Mouse (Mus musculus): ENCODE measurements at regions not wholly inside any gene's neighbourhood (a gene's known extent, or its start where the extent isn't known, plus 50 kb on each side); places are given as distances from the start of the nearest gene placed in this dataset.

DNA sequence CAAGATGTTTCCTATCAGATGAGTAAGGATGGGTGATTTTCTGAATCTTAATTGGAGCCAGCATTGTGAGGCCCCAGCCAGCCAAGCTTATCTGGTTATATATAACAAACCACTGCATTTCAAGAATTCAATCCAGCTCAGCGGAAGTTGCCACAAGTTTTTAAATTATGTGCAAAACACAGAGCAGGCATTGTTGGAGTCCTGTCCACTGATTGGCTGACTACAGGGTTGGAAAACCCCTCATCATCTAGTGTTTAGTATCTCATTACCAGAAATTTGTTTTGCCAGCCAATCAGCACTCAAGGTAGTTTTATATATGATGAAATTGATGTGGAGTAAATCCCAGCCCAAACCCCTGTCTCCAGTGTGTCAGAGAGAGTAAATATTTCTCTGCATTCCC lies 578.5 kb upstream of the Intu start:
- no peak for DNase-seq

DNA sequence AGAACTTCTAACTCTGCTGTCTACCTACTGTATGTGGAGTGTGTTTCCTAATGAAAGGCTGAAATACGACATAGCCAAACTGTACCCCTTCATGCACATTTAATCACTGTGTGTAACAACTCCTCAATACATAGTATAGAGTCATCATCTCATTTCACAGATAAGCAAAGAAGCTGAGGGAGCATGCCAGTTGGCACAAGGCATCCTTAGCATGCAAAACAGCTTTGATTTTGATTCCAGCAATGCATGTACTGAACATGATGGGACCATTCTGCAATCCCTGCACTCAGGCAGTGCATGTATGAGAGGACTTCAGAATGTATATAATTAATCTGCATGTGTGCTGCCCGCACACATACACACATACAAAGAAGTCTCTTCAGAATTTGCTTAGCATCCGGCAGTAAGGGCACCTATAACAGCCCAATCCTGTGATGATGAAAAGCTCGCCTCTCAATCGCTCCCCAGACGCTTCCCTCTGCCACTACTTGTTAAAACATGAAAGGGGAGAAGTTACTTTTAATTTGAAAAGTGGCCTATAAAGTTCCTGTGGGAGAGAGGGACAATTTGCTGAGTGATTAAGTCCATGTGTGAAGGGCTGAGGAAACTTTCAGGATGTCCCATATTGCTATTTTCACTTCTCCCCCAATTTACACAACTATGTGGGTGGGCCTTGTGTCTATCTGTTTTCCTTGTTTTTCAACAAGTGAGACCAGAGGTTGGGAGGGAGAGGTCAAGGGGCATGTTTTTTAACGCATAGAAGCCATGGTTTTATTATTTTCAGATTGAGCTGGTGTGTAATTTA lies 569.0 kb upstream of the Intu start:
- no peak for DNase-seq

DNA sequence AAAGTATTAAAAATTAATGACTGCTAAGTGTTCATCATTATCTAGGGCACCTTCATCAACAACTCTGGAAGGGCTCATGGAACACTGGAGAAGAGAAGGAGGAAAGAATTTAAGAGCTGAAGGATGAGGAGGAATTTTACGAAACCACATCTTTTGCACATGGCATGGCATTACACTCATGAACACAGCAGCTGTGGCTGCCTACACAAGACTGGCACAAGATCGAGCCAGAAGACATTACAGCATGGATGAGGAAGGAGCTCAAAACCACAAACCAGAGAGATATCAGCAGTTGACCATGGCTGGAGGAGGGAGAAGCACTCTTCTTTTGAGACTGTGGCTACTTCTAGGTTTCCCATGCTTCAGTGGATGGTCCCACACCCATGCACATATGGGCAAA lies 565.7 kb upstream of the Intu start:
- DNase-seq, result no peak

DNA sequence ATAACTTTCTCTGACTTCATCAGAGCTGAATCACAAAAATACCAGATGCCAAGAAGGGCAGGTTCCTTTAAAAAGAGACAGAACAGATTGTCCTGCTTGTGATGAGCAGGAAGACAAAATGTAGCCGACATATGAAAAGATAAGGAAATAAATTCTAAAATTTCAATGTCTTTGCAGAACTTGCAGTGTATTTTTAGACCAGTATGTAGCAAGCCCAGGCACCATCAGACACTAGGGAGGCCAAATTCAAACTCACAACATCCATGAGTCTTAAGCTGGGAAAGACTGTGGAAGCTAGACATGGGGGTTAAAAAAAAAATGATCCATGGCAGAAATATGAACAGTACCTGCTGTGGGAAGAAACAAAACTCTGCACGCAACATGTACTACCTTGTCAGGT lies 564.7 kb upstream of the Intu start:
- no peak for DNase-seq

DNA sequence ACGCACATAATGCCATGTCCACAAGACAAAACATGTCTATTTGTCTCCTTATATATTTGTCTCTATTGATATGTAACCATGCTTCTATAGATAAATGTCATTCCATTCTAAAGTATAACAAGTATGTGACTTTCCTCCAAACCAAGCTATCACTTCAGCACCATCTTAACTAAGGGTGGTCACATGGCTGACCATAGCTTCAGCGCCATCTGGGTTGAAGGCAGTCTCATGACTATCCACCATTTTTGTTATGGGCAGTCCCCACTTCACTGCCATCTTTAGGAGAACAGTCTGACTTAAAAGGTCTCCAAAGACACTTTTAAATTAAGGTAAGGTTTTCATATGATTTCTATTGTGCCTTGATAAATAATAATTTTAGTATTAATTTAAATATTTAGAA lies 554.1 kb upstream of the Intu start:
- no peak for DNase-seq

DNA sequence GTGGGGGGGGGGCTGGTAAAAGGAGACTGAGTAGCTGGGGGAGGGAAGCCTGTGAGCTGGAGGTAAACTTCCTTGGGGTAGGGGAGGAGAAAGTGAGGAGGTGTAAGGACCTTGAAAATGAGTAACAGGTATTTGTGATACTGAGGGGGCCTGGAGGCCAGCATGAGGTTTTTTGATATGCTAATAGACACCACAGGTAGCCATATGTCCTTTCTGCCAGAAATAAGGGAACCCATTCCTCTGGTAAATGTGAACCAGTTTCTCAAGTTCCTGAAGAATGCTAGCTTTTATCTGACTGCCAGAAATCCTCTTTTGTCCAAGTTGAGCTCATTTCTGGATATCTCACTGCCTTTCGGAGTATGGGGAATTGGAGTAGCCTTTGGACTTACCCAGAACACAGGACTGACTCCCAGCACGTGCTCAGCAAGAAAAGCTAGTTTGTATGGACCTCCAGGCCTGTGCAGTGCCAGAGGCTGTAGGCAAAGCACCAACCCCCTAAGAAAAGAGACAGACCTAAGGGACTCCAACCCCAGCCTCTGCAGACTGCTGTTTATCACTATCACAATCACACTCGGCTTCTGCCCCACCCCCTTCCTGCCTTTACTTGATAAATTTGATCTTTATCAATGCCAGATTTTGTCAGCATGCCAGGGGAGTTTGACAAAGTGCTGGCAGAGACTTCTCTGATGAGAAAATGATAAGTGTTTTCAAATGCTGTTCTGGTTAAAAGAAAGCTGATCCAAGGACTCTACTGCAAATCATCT lies 552.0 kb upstream of the Intu start:
- DNase-seq, result no peak

DNA sequence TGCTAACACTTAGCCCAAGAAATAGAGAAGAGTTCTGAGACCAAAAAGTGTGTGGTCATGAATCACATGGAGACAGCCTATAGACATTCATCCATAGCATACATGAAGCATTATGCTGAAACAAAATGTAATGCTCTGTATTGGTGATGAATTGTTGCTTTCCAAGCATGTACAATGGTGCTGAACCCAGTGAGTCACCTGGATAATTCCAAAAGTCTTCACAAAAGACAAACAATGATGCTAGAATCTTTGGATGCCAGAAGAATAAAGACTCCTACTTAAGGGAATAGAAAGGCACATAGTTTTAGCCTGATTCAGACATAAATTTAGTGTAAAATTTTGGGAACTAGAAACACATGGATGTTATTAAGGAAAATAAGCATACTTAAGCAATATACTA lies 548.4 kb upstream of the Intu start:
- no peak for DNase-seq

DNA sequence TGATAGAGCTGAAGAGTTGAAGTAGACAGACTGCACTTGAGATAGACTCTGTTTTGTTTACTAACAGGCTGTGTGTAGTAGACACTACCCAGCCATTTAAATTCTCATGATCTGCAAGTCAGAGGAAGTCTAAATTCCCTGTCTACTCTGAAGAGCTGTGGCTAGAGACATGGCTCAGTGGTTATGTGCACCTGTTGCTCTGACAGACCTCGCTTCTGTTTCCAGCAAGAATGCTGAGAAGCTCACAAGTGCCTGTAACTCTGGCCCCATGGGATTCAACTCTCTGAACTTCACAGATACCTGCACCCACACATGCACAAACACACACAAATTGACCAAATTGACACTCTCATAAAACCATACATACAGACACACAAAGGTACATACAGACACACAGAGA lies 543.4 kb upstream of the Intu start:
- DNase-seq, result no peak

DNA sequence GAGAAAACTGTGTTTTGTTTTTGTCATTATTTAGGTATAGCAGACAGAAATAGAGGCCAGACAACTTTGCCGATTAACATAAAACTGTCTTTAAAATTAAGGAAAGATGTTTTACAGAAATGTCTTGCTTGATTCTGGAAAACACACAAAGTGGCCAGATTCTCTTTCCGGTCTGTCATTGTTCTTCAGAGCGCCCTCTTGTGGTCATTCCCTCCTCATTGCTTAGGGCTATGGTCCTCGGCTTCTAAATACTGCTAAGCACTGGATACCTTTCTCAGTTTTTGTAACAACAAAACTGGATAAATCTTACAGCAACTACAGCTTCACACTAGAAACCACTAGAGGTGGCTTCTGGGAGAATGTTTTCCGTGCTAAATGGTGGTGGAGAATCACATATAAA lies 532.5 kb upstream of the Intu start:
- peak; percentile 14 for DNase-seq

DNA sequence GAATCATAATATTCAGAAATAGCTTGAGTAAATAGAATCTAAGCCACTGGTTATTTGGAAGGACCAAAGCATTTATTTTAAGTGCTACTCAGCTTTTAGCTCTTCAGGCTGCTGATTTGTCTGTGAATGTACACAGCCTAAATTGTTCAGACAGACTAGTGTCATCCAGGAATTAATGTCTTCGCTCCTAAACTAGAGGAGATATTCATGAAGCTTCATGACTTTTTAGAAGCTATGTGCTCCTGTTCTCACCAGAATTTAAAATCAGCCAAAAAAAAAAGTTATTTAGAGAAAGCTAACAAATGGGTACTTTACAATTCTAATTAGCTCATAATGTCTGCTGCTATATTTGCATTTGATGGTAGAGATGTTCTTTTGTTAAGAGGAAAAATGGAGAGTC lies 531.2 kb upstream of the Intu start:
- DNase-seq, result no peak

DNA sequence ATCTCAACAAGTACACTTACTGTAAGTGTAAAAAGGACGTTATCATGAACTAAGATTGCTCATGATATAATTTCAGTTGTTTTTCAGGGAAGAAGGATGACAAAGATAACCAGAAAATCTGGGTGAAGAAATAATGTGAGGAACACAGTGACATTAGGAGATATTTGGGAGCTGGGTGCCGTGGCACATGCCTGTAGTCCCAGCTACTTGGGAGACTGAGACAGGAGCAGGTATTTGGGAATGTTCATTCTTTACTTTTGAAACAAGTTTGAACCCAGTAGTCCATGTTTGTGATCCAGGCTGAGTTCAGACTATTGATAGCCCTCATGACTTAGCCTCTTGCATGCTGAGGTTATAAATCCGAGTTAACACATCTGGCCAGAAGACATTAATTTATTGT lies 528.2 kb upstream of the Intu start:
- no peak for DNase-seq

DNA sequence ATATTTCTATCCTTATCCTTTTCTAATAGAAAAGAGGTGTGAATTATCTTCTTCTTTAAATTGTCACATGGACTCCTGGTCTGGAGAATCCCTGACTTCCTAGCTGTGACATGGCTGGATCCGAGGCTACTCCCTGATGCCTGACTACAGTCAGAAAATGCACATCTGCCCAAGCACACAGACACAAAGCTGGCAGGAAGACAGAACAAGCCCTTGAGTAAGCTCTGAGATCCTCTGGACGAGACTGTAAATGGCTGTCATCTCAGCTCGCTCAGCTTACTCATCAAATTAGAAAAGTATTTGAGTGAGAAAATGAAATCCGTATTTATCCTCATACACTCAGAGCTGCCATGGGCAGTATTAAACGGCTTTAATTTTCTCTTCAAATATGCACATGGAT lies 521.0 kb upstream of the Intu start:
- DNase-seq, result no peak

DNA sequence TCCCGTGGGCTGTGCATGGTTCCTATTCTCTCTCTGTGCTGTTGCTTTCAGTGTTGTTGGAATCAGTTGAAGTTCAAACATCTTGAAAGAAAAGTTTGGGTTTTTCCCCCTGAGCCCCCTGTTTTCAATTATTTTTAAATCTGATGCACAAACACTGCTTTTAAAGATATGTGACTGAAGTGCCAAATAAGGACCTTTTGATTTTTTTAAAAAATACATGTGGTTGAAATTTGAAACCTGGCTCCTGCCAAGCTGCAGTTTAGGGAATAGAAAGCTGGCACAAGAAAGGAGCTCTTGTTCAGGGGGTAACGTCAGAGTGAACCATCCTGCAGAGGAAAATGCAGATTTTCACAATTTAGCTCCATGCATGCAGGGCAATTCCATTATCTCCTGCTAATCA lies 509.4 kb upstream of the Intu start:
- no peak for DNase-seq

DNA sequence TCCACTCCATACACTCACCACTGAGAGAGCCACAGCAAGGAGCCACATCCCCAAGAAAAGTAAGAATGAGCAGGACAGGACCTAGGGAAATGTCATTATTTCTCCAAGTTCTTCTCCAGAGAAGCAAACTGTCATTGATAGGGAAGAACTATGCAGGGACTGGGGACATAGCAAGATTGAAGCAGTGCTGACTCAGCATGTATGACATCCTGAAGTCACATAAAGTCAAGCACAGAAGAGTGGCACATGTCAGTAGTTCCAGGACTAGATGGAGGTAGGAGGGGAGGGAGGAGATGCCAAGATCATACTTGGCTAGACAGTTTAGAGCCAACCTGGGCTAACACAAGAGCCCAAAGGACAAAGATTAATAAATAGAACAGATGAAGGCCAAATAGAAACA lies 503.4 kb upstream of the Intu start:
- DNase-seq, result no peak

DNA sequence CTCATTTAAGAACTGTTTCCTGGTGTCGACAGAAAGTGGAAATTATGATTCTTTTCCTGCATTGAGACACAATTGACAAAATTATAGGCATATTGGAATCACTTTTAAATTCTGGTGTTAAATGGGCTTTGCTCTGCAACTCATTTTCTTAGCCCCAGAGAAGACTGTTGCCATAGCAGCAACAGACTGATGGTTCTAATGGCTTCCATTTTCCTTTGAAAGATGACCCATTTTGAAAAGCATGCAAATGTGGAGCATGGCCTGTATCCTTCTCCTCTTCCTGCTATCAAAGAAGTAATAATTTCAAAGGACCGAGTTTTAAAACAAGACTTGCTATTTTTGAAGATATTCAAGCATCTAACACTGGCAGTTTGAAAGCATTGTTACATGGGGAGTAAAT lies 494.9 kb upstream of the Intu start:
- no peak for DNase-seq

DNA sequence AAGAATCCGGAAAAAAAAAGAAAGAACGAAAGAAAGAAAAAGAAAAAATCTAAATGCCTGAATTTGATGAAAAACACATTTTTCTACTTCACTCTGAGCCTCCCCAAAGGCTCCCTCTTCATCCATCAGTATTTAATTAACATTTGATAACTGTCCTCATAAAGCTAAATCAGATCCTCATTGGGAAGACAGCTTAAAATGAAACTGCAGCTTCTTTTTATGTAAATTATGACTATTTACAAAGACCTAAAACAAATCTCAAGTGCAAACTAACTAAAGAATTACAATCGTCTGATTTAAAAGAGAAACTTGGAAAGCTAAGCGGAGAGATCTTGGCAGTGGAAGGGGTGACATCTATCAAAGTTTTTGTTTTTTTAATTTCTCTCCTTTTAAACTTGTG lies 481.4 kb upstream of the Intu start:
- no peak for DNase-seq

DNA sequence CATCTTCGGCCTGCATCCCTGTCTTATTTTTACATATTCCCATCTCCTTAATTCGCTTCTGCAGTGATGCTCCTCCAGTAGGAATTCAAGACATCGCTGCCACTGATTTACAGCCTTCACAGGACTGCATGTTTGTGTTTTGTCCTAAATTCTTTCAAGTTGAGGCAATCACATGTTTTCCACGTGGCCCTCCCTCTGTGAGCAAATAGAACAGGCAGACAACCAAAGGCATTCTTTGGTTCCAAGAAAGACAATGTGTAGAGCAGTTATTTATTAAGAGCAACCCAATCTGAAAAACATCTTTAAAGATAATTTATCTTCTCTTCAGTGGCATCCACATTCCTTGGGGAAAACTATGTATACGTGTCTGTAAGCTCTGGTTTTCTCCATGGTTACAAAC lies 472.8 kb upstream of the Intu start:
- DNase-seq, result no peak

DNA sequence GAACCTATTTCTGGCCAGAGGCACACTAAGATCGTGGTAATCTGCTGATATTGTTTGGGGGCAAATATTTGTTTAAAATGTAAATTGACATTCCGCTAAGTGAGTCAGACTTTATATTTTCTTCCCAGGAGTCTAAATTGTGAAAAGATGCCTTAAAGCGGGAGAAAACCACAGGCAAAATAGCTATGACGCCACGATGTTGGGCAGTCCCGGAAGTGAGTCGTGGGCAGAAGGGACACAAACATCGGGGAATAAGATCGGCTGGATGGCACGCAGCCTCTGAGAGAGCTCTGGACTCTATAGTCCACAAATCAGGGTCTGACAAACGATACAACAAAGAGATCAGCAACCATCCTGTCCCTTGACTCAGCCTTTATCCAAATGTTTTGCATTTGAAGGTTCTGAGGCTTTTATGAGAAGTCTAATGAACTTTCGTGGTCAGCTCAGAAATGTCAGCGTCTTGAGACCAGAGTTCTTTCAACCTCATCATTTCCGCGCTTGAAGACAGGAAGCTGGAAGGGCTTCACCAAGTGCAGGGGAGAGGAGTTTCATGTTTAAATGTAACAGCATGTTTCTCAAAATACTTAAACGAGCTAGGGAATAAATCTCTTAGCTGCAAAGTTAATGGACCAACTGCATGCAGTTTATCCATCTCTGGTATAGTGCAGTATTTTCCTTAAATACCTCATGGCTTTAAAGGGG lies 472.2 kb upstream of the Intu start:
- no peak for DNase-seq

DNA sequence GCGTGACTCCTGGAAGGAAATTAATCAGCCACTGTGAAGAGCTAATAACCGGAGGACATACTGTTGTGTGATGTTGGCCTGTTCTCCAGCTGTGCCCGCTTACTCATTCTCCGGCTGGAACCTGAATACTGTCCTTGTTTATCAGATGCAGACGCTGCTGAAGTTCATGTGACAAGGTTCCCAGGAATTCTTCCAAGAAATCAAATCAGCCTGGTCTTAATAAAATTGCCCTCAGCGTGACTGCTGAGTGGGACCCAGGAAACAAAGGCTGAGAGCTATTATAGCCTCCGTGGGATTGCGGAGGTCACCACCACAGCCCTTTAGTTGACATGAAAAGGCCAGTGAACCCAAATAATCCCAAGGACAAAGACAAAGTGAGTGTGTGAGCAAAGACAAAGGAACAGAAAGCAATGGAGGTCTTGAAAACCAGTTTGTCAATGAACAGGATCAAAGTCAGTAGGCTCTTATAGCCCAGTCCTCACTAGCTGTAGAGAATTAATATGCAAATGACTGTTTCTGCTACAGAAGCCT lies 460.9 kb upstream of the Intu start:
- DNase-seq, result no peak

DNA sequence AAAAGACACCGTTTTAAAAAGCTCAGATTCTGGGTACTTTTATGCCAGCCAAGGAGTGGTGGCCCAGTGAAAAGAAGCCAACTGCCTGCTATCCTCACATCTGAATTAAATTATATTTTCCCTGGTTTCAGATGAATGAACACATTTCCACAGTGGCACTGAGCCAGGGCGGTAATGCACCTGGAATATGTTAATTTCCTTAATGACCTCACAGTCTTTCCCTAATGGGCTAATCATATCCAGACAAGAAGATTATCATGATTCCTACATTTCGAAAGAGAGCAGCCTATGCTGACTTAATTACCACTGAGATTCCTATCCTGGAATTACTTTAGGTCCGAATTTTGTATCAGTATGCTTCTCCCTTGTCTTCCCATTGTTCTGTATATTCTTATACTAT lies 454.3 kb upstream of the Intu start:
- no peak for DNase-seq

DNA sequence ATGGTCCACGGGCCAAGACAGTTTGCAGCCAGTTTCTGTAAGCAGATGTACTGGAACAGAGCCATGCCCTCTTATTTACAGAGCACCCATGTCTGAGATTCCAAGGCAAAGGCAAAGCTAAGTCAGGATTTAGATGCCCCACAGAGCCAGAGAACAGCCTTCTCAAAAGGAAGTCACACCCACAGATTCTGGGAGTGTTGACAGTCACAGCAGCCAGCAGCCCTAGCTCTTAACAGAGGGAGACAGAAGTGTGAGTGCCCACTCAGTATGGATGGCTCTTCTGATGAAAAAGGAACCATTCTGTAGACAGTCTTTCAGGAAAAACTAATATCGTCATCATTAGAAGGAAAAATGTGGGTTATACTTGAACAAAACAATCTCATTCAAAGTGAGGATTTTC lies 446.0 kb upstream of the Intu start:
- DNase-seq, result no peak

DNA sequence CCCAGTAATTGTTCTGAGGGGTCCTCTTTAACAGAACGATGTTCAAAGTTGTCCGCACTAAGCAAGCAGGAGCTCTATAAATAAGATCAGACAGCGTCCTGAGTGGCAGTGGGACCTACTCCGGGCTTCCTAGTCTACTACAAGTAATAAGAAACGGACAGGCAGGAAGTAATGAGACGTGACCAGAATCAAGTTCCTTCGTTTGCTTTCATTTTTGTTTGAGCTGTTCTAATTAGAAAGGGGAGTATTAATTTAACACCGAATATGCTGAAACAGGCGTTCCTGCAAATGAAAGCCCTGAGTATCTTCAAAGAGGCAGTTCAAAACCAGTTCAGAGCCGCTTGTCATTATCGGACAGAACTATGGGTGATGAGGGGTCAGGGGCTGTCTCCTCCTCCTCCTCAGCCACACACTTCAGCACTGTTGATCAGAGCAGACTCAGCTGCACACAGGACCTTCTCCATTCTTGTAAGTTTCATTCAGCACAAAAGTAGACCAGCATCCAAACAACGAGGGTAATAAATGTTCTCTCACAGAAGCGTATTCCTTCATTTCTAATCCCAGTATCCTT lies 439.2 kb upstream of the Intu start:
- no peak for DNase-seq

DNA sequence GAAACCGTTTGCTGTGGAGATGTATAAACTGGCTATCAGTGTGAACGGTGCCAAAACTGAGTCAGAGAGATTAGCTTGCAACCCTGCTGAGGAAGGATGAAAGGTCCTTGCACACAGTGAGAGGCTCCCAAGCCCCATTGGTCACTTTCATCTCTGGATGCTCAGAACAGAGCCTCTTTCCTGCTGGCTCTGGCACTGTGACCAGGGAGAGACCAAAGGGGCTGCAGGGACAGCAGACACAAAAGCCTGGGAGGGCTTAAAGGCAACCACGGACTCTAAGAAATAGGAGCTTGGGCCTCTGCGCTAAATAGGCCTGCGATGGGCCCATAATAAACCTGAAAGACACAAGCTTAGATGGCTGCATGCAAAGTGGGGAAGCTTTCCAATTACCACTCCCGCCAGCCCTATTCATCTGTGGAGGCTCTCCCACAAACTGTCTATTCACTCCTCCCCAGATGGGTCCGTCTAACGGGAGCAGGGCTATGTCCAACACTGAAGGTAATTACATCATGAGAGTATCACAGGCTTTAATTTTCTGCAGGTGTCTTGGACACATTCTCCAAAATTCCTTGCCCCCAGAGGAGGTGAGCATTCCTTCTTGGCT lies 438.2 kb upstream of the Intu start:
- DNase-seq, result no peak
